Mouse (Mus musculus): Measurements from ENCODE around the gene Plk5.

Plk5 gene

GRCm38 (mm10) chr10:80356001-80356682 lies at the start of gene Plk5:
Gene Plk5, plus strand, starts transcription at chr10:80356459.
- no peak for DNase-seq

- no peak for DNase-seq
Measured at GRCm38 (mm10) chr10:80311560-80311959, 44.7 kb upstream of the Plk5 start.

GRCm38 (mm10) chr10:80312586-80313504 lies 43.4 kb upstream of the Plk5 start:
- DNase-seq = no peak

- no peak for DNase-seq
Measured at GRCm38 (mm10) chr10:80313627-80314201, 42.5 kb upstream of the Plk5 start.

GRCm38 (mm10) chr10:80314494-80315001 lies 41.7 kb upstream of the Plk5 start:
- DNase-seq = no peak

- no peak for DNase-seq
Measured at GRCm38 (mm10) chr10:80315315-80315714, 40.9 kb upstream of the Plk5 start.

GRCm38 (mm10) chr10:80316359-80316781 lies 39.9 kb upstream of the Plk5 start:
- DNase-seq = no peak

GRCm38 (mm10) chr10:80317011-80317410 lies 39.2 kb upstream of the Plk5 start:
- DNase-seq = no peak

- peak; percentile 93 for DNase-seq
Measured at GRCm38 (mm10) chr10:80320340-80320760, 35.9 kb upstream of the Plk5 start, which contains the start of gene 2310011J03Rik. Gene 2310011J03Rik, minus strand, starts transcription at chr10:80320537.

GRCm38 (mm10) chr10:80321014-80321669 lies 35.1 kb upstream of the Plk5 start:
- DNase-seq = no peak

- DNase-seq = no peak
Measured at GRCm38 (mm10) chr10:80321670-80322581, 34.3 kb upstream of the Plk5 start.

- peak; percentile 57 for DNase-seq
Measured at GRCm38 (mm10) chr10:80322811-80323211, 33.4 kb upstream of the Plk5 start.

- DNase-seq = peak; percentile 83
Measured at GRCm38 (mm10) chr10:80323261-80324119, 32.8 kb upstream of the Plk5 start.

- no peak for DNase-seq
Measured at GRCm38 (mm10) chr10:80324120-80325037, 31.9 kb upstream of the Plk5 start.

GRCm38 (mm10) chr10:80325045-80325444 lies 31.2 kb upstream of the Plk5 start:
- no peak for DNase-seq

- DNase-seq = peak; percentile 99
Measured at GRCm38 (mm10) chr10:80329273-80330081, 26.8 kb upstream of the Plk5 start, which contains the start of the genes Pcsk4 and Reep6. Gene Pcsk4, minus strand, starts transcription at chr10:80329498. Gene Reep6, plus strand, starts transcription at chr10:80329953.

GRCm38 (mm10) chr10:80330084-80330483 lies 26.2 kb upstream of the Plk5 start:
- no peak for DNase-seq

GRCm38 (mm10) chr10:80330888-80331287 lies 25.4 kb upstream of the Plk5 start:
- DNase-seq = no peak

Measured in kidney, adult 11 months (tissue).